Mouse (Mus musculus) cerebellum, adult (tissue): ENCODE measurements around the gene Serpinb9d.
"Not testable (repeated sequence)": the region's sequence is repeated elsewhere in the genome, so short reads cannot be mapped to it uniquely, and the experiment has no call there.

Experiments
- ATAC-seq: cut with Nextera tagmentation; 2 replicates; pipeline ENCODE4 v1.9.2; 2017; ENCODE audit warnings: mild to moderate bottlenecking, moderate library complexity, mixed read lengths; ENCODE audit not compliant: insufficient number of reproducible peaks, low FRiP score, low TSS enrichment

Serpinb9d gene

DNA sequence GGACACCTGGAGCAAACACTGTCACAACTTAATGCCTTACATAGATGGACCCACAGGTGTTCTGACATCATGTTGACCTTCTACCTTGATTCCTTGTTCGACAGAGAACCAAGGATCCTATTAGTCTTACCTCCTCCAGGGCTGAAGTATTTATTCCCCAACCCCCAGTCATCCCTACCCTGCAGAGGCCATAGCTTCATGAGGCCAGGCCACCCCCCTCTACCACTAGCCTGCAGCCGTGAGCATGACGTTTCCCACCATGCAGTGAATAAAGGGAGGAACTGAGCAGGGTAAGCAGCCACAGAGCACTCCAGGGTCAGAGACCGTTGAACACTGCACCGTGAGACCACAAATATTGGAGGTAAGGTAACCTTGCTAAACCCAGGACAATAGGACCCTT is at the start of gene Serpinb9d:
Gene Serpinb9d, plus strand, starts transcription at position 301 of the 400 bp plus-strand sequence.
- ATAC-seq: no peak; the same call in 1 of the 2 replicates

GRCm38 (mm10) chr13:33159642-33160041 is 33.1 kb upstream of the Serpinb9d start, which contains the start of gene Serpinb9c:
Serpinb9c (minus strand) TSS chr13:33159742.
- ATAC-seq: no peak

DNA sequence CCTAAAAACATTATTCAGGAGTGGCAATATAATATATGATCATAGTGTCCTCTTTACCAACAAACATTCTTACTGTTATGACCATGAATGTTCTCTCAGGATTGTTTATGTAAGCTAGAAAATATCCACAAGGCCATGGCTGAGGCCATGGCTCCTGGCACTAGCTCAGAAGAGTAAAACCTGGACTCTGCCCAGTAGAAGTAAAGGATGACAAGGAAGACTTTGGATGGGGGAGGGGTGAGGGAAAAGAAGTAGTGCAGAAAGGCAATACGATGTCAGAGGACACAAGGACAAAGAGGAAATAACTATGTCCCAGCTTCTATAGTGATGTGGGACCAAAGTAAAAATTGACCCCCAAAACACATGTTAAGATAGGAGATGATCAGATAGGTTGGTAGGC is 2.3 kb upstream of the Serpinb9d start:
- ATAC-seq: not testable (repeated sequence)

DNA sequence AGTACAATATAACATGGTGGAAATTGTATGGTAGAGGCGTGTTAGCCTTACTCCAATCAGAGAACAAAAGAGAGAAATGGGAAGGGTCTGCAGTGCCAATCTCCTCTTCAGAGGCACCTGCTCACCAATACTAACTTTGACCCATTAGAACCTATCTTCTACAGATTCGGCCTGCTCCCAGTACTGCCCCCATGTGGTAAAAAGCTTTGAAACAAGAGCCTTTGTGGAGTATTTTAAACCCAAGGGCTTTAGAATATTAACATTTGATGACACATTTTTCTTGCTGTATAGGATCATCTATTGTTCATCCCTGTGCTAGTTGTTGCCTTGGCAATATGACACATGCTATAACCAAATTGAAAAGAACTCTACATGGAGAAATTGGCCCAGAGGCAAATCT is 7.0 kb downstream of the Serpinb9d start:
- ATAC-seq: no peak

DNA sequence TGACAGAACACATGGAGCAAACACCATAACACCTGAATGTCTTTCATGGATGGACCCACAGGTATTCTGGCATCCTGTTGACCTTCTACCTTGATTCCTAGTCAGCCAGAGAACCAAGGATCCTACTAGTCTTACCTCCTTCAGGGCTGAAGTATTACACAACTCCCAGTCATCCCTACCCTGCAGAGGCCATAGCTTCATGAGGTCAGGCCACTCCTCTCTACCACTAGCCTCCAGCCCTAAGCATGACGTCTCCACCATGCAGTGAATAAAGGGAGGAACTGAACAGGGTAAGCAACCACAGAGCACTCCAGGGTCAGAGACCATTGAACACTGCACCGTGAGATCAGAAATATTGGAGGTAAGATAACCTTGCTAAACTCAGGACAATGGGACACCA is 56.6 kb downstream of the Serpinb9d start, which contains the start of gene Serpinb9e:
Gene Serpinb9e, plus strand, starts transcription at position 301 of the 400 bp plus-strand sequence.
- ATAC-seq: not testable (repeated sequence)
